Mouse (Mus musculus) naive thymus-derived CD4-positive, alpha-beta T cell, adult 2 months (primary cell): ENCODE measurements around the gene Dlgap4.

ENCODE experiments used
- DNase-seq: peaks from one replicate; pipeline ENCODE4 v3.0.0-alpha.2; 2011; ENCODE audit warnings: low read depth

Dlgap4 gene

GRCm38 (mm10) chr2:156613541-156614257, at the start of gene Dlgap4:
Gene Dlgap4 (plus strand): TSS chr2:156613705.
- DNase-seq = no peak

- DNase-seq = no peak
Measured at GRCm38 (mm10) chr2:156566512-156566911, 47.0 kb upstream of the Dlgap4 start.

GRCm38 (mm10) chr2:156568647-156569046, 44.9 kb upstream of the Dlgap4 start:
- no peak for DNase-seq

GRCm38 (mm10) chr2:156569261-156569660, 44.2 kb upstream of the Dlgap4 start:
- no peak for DNase-seq

GRCm38 (mm10) chr2:156571521-156571920, 42.0 kb upstream of the Dlgap4 start:
- DNase-seq = no peak

GRCm38 (mm10) chr2:156576850-156577587, 36.5 kb upstream of the Dlgap4 start:
- DNase-seq = no peak

GRCm38 (mm10) chr2:156580507-156580906, 33.0 kb upstream of the Dlgap4 start:
- DNase-seq = no peak

GRCm38 (mm10) chr2:156581244-156581643, 32.3 kb upstream of the Dlgap4 start:
- no peak for DNase-seq

- DNase-seq = no peak
Measured at GRCm38 (mm10) chr2:156582887-156583286, 30.6 kb upstream of the Dlgap4 start.

GRCm38 (mm10) chr2:156584154-156584796, 29.2 kb upstream of the Dlgap4 start:
- DNase-seq = peak; percentile 21

GRCm38 (mm10) chr2:156584797-156585471, 28.6 kb upstream of the Dlgap4 start:
- no peak for DNase-seq

GRCm38 (mm10) chr2:156589481-156589880, 24.0 kb upstream of the Dlgap4 start:
- no peak for DNase-seq

- DNase-seq = no peak
Measured at GRCm38 (mm10) chr2:156594987-156595490, 18.5 kb upstream of the Dlgap4 start.

GRCm38 (mm10) chr2:156602581-156602980, 10.9 kb upstream of the Dlgap4 start:
- DNase-seq = no peak

GRCm38 (mm10) chr2:156603671-156604070, 9.8 kb upstream of the Dlgap4 start:
- DNase-seq = no peak

- no peak for DNase-seq
Measured at GRCm38 (mm10) chr2:156605144-156605543, 8.4 kb upstream of the Dlgap4 start.

- no peak for DNase-seq
Measured at GRCm38 (mm10) chr2:156605971-156606370, 7.5 kb upstream of the Dlgap4 start.

- DNase-seq = peak; percentile 8
Measured at GRCm38 (mm10) chr2:156613081-156613540, 394 bp upstream of the Dlgap4 start.

GRCm38 (mm10) chr2:156614258-156614556, 702 bp downstream of the Dlgap4 start:
- DNase-seq = no peak

- DNase-seq = no peak
Measured at GRCm38 (mm10) chr2:156614661-156615654, 1.5 kb downstream of the Dlgap4 start.

GRCm38 (mm10) chr2:156616513-156616912, 3.0 kb downstream of the Dlgap4 start:
- DNase-seq = no peak
